Mouse (Mus musculus) MEL (cell line): ENCODE data around the gene Ube2r2. TPM values are rescaled to one million over a fixed set of nuclear protein-coding genes. Genes with fewer than 3 reads are reported as not detected.

Experiments used
- DNase-seq: peaks from one replicate; pipeline ENCODE4 v3.0.0; 2011; ENCODE audit warnings: low read depth, low spot score
- H3K27ac ChIP-seq: 2 replicates; pipeline ENCODE4 v1.5.1; 2012; ENCODE audit warnings: low read depth, mild to moderate bottlenecking, control low read depth, low read length, moderate library complexity; ENCODE audit not compliant: control insufficient read depth
- H3K27me3 ChIP-seq, 2 experiments: fragments of 150-350 bp in 1 of 2; sonication (generic) in 1 of 2; 2 replicates each; pipeline ENCODE4 v1.6.1; 2012; ENCODE audit warnings: low read length in 2 of 2, mild to moderate bottlenecking in 2 of 2, improper control_type of control experiment in 1 of 2, moderate library complexity in 1 of 2; ENCODE audit not compliant: insufficient read depth in 2 of 2, control insufficient read depth in 1 of 2
- H3K36me3 ChIP-seq, 2 experiments: 2 replicates each; pipeline ENCODE4 v1.6.1; 2012 to 2014; ENCODE audit warnings: low read length in 2 of 2, improper control_type of control experiment in 1 of 2, inconsistent platforms in 1 of 2, mild to moderate bottlenecking in 1 of 2; ENCODE audit not compliant: insufficient read depth in 2 of 2, control insufficient read depth in 1 of 2
- H3K4me1 ChIP-seq, 2 experiments: fragments of 150-350 bp in 1 of 2; sonication (generic) in 1 of 2; 2 replicates each; pipeline ENCODE4 v1.6.1; 2012; ENCODE audit warnings: low read length in 2 of 2, improper control_type of control experiment in 1 of 2, mild to moderate bottlenecking in 1 of 2; ENCODE audit not compliant: insufficient read depth in 2 of 2, control insufficient read depth in 1 of 2
- H3K4me3 ChIP-seq, 2 experiments: fragments of 150-350 bp in 1 of 2; sonication (generic) in 1 of 2; 2 replicates each; pipeline ENCODE4 v1.5.1; 2012; ENCODE audit warnings: low read depth in 2 of 2, low read length in 2 of 2, mild to moderate bottlenecking in 2 of 2, moderate library complexity in 2 of 2, control low read depth in 1 of 2, improper control_type of control experiment in 1 of 2; ENCODE audit not compliant: control insufficient read depth in 1 of 2, insufficient read depth in 1 of 2
- H3K79me2 ChIP-seq: 2 replicates; pipeline ENCODE4 v1.6.1; 2012; ENCODE audit warnings: mild to moderate bottlenecking, low read length, moderate library complexity; ENCODE audit not compliant: control insufficient read depth, poor library complexity, insufficient read depth
- H3K9ac ChIP-seq: 2 replicates; pipeline ENCODE4 v1.6.1; 2012; ENCODE audit warnings: low read depth, mild to moderate bottlenecking, control low read depth, low read length, moderate library complexity; ENCODE audit not compliant: control insufficient read depth, poor library complexity, severe bottlenecking
- H3K9me3 ChIP-seq: fragments of 150-350 bp; sonication (generic); replicated peaks from 2 replicates; pipeline ENCODE4 v1.6.1; 2012; ENCODE audit warnings: mild to moderate bottlenecking, low read length, improper control_type of control experiment, moderate library complexity; ENCODE audit not compliant: insufficient read depth
- BHLHE40 ChIP-seq: IDR thresholded peaks from 2 replicates; pipeline ENCODE4 v1.6.1; 2012; ENCODE audit warnings: low read depth, mild to moderate bottlenecking, inconsistent platforms, low read length, improper control_type of control experiment, borderline replicate concordance
- CTCF ChIP-seq, 3 experiments: IDR thresholded peaks in 2 of 3; conservative IDR thresholded peaks in 1 of 3; 2 replicates each; pipeline ENCODE4 v1.5.1; 2011 to 2012; ENCODE audit warnings: low read length in 3 of 3, low read depth in 2 of 3, mild to moderate bottlenecking in 2 of 3, improper control_type of control experiment in 1 of 3, inconsistent platforms in 1 of 3, mixed read lengths in 1 of 3, moderate library complexity in 1 of 3; ENCODE audit not compliant: control insufficient read depth in 1 of 3, insufficient read depth in 1 of 3, poor library complexity in 1 of 3, severe bottlenecking in 1 of 3
- E2F4 ChIP-seq: IDR thresholded peaks from 2 replicates; pipeline ENCODE4 v1.6.1; 2011; ENCODE audit warnings: low read depth, low read length, improper control_type of control experiment, borderline replicate concordance
- ELF1 ChIP-seq: IDR thresholded peaks from 2 replicates; pipeline ENCODE4 v1.6.1; 2014; ENCODE audit warnings: low read depth, mild to moderate bottlenecking, inconsistent platforms, low read length, improper control_type of control experiment, moderate library complexity
- ETS1 ChIP-seq: IDR thresholded peaks from 2 replicates; pipeline ENCODE4 v1.6.1; 2012; ENCODE audit warnings: low read depth, mild to moderate bottlenecking, inconsistent platforms, low read length, improper control_type of control experiment, moderate library complexity
- JUND ChIP-seq: IDR thresholded peaks from 2 replicates; pipeline ENCODE4 v1.6.1; 2011; ENCODE audit warnings: low read depth, mild to moderate bottlenecking, improper control_type of control experiment, low read length
- KAT2A ChIP-seq: conservative IDR thresholded peaks from 2 replicates; pipeline ENCODE4 v1.6.1; 2012; ENCODE audit warnings: low read depth, low read length, improper control_type of control experiment, inconsistent platforms
- MAFK ChIP-seq: IDR thresholded peaks from 2 replicates; pipeline ENCODE4 v1.6.1; 2011; ENCODE audit warnings: low read depth, mild to moderate bottlenecking, low read length, improper control_type of control experiment, borderline replicate concordance
- MAX ChIP-seq: IDR thresholded peaks from 2 replicates; pipeline ENCODE4 v1.6.1; 2011; ENCODE audit warnings: low read length, improper control_type of control experiment
- MYB ChIP-seq: IDR thresholded peaks from 2 replicates; pipeline ENCODE4 v1.6.1; 2011; ENCODE audit warnings: mild to moderate bottlenecking, low read depth, low read length, improper control_type of control experiment
- POLR2A ChIP-seq, 2 experiments: IDR thresholded peaks; 2 replicates each; pipeline ENCODE4 v1.6.1; 2011 to 2012; ENCODE audit warnings: low read length in 2 of 2, mild to moderate bottlenecking in 2 of 2, control low read depth in 1 of 2, improper control_type of control experiment in 1 of 2, low read depth in 1 of 2, moderate library complexity in 1 of 2; ENCODE audit not compliant: control insufficient read depth in 1 of 2, insufficient read depth in 1 of 2, poor library complexity in 1 of 2
- RAD21 ChIP-seq: IDR thresholded peaks from 2 replicates; pipeline ENCODE4 v1.6.1; 2011; ENCODE audit warnings: mild to moderate bottlenecking, low read depth, low read length, improper control_type of control experiment
- SIN3A ChIP-seq: IDR thresholded peaks from 2 replicates; pipeline ENCODE4 v1.6.1; 2012; ENCODE audit warnings: low read length, improper control_type of control experiment, inconsistent platforms
- TBP ChIP-seq: IDR thresholded peaks from 2 replicates; pipeline ENCODE4 v1.8.0; 2011; ENCODE audit warnings: low read depth, low read length, improper control_type of control experiment
- TCF12 ChIP-seq: IDR thresholded peaks from 2 replicates; pipeline ENCODE4 v1.6.1; 2014; ENCODE audit warnings: low read depth, mild to moderate bottlenecking, inconsistent platforms, low read length, improper control_type of control experiment, moderate library complexity
- USF1 ChIP-seq: IDR thresholded peaks from 2 replicates; pipeline ENCODE4 v1.6.1; 2014; ENCODE audit warnings: low read depth, mild to moderate bottlenecking, inconsistent platforms, low read length, improper control_type of control experiment, moderate library complexity
- USF2 ChIP-seq, 2 experiments: IDR thresholded peaks; 2 replicates each; pipeline ENCODE4 v1.6.1; 2011 to 2012; ENCODE audit warnings: improper control_type of control experiment in 2 of 2, low read length in 2 of 2, borderline replicate concordance in 1 of 2, inconsistent platforms in 1 of 2, low read depth in 1 of 2, mild to moderate bottlenecking in 1 of 2; ENCODE audit not compliant: insufficient read depth in 1 of 2
- ZC3H11A ChIP-seq: IDR thresholded peaks from 2 replicates; pipeline ENCODE4 v1.6.1; 2012; ENCODE audit warnings: low read depth, mild to moderate bottlenecking, inconsistent platforms, low read length, improper control_type of control experiment
- ZKSCAN1 ChIP-seq: IDR thresholded peaks from 2 replicates; pipeline ENCODE4 v1.6.1; 2012; ENCODE audit warnings: low read depth, mild to moderate bottlenecking, inconsistent platforms, low read length, improper control_type of control experiment, moderate library complexity
- ZNF384 ChIP-seq: IDR thresholded peaks from 2 replicates; pipeline ENCODE4 v1.6.1; 2012; ENCODE audit warnings: low read depth, mild to moderate bottlenecking, inconsistent platforms, low read length, improper control_type of control experiment
- polyA plus RNA-seq, 2 experiments: library from polyadenylated mRNA; stranded (reverse) in 1 of 2; unstranded in 1 of 2; fragments of >175 nt in 1 of 2; fragments of >200 nt in 1 of 2; gene quantifications; 2 replicates each; pipeline versions ENCODE4 v1.2.1 to v1.2.4; 2012; ENCODE audit warnings: low replicate concordance in 2 of 2, low read depth in 1 of 2; ENCODE audit not compliant: insufficient read length in 2 of 2, insufficient read depth in 1 of 2, missing spikeins in 1 of 2
- total RNA-seq: library from RNA; depleted of rRNA; stranded (reverse); fragments of 300-350 nt; gene quantifications from 2 replicates; pipeline ENCODE4 v1.2.3, GENCODE M21; 2012

Ube2r2 gene
- total and polyA plus RNA-seq, 3 experiments, result 24.5 to 94.1 (median 70.1) TPM

GRCm38 (mm10) chr4:41115793-41116192, 19.8 kb upstream of the Ube2r2 start:
- Histone ChIP-seq H3K4me3 (no peak overlapping the region), H3K27ac (no peak overlapping the region), H3K36me3 (peaks cover 0 to 10% of the 10 kb centered on the region in 2 experiments; a peak in 2 of 4 replicates), H3K9me3 (no peaks in the 10 kb centered on the region), H3K27me3 (no peaks in the 10 kb centered on the region), H3K79me2 (no peaks in the 10 kb centered on the region), H3K9ac (no peak overlapping the region), H3K4me1 (no peaks in the 10 kb centered on the region)
- no peak for DNase-seq
- TF ChIP-seq ZKSCAN1, result no peak
- TF ChIP-seq KAT2A, result no peak
- TF ChIP-seq ELF1, result no peak
- no peak for TF ChIP-seq CTCF (IDR thresholded peaks at IDR 0.05 in 2 of 3, conservative IDR thresholded peaks at IDR 0.05 in 1 of 3; ENCODE audit: control insufficient read depth in 1 of 3, insufficient read depth in 1 of 3, low read depth in 2 of 3, low read length in 3 of 3, poor library complexity in 1 of 3, severe bottlenecking in 1 of 3)
- TF ChIP-seq POLR2A (IDR thresholded peaks at IDR 0.05; ENCODE audit: control insufficient read depth in 1 of 2, insufficient read depth in 1 of 2, low read depth in 1 of 2, low read length in 2 of 2, poor library complexity in 1 of 2), result no peak
- TF ChIP-seq SIN3A, result no peak
- no peak for TF ChIP-seq ZC3H11A
- no peak for TF ChIP-seq ETS1
- TF ChIP-seq MAX, result no peak
- TF ChIP-seq JUND, result no peak
- no peak for TF ChIP-seq TCF12
- TF ChIP-seq ZNF384, result no peak
- no peak for TF ChIP-seq MYB

- no peaks in the 10 kb centered on the region for H3K79me2 ChIP-seq
- no peaks in the 10 kb centered on the region for H3K9me3 ChIP-seq
- H3K4me1 ChIP-seq, result no peaks in the 10 kb centered on the region
- TF ChIP-seq USF2 (IDR thresholded peaks at IDR 0.05; ENCODE audit: borderline replicate concordance in 1 of 2, insufficient read depth in 1 of 2, low read depth in 1 of 2, low read length in 2 of 2), result no peak
- TF ChIP-seq MAFK, result no peak
- no peak for TF ChIP-seq KAT2A
- TF ChIP-seq MYB, result no peak
- TF ChIP-seq USF1, result no peak
- no peak for TF ChIP-seq CTCF (IDR thresholded peaks at IDR 0.05 in 2 of 3, conservative IDR thresholded peaks at IDR 0.05 in 1 of 3; ENCODE audit: control insufficient read depth in 1 of 3, insufficient read depth in 1 of 3, low read depth in 2 of 3, low read length in 3 of 3, poor library complexity in 1 of 3, severe bottlenecking in 1 of 3)
- TF ChIP-seq BHLHE40, result no peak
- TF ChIP-seq E2F4, result no peak
- no peak for TF ChIP-seq ETS1
- no peak for TF ChIP-seq TBP
- no peak for TF ChIP-seq ZKSCAN1
- TF ChIP-seq RAD21, result no peak
- TF ChIP-seq, all 39 proteins: peak for 0
- DNase-seq, result no peak
- Histone ChIP-seq H3K27ac (no peak overlapping the region), H3K9ac (no peak overlapping the region), H3K4me3 (no peak overlapping the region), H3K27me3 (no peaks in the 10 kb centered on the region), H3K36me3 (peaks cover 0 to 10% of the 10 kb centered on the region in 2 experiments; a peak in 2 of 4 replicates)
Measured at GRCm38 (mm10) chr4:41116817-41117216, 18.7 kb upstream of the Ube2r2 start.
